Mouse (Mus musculus): Measurements from ENCODE around the gene Dctn5.

The Dctn5 gene

GRCm38 (mm10) chr7:122132497-122133337, at the start of gene Dctn5, which contains the start of gene Palb2:
Gene Dctn5 (plus strand): TSS chr7:122133041.
Gene Palb2 (minus strand): TSS chr7:122132985.
- peak; percentile 99 for DNase-seq (ENCODE audit: low read depth)

GRCm38 (mm10) chr7:122087195-122087982, 45.5 kb upstream of the Dctn5 start:
- peak; percentile 27 for DNase-seq (ENCODE audit: low read depth)

DNA sequence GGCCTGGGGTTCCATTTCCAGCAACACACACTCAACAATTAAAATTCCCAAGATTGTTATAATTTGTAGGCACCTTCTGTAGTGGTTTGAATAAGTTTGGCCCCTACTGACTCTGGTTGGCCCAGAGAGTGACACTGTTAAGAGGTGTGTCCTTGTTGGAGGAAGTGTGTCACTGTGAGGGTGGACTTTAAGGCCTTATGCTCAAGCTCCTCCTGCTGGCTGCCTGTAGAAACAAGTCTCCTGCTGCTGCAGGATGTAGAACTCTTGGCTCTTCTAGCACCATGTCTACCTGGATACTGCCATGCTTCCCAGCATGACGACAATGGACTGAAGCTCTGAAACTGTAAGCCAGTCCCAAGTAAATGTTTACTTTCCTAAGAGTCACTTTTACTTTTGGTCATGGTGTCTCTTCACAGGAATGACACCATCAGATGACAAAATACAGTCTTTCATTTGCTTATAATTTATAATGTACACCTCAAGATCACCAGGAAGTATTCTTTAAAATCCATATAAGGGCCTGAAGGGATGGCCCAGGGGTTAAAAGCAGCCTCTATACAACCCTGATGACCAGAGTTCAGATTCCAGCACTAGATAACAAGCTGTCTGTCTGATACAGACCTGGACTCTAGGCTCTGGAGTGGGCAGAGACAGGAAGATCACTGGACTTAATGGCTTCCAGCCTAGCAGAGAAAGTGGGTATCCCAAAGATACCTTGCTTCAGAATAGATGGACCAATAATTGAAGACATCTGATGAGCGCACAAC, 38.1 kb upstream of the Dctn5 start:
- peak; percentile 38 for DNase-seq (ENCODE audit: low read depth)

GRCm38 (mm10) chr7:122098009-122098408, 34.8 kb upstream of the Dctn5 start:
- no peak for DNase-seq (ENCODE audit: low read depth)

GRCm38 (mm10) chr7:122099222-122099621, 33.6 kb upstream of the Dctn5 start:
- DNase-seq (ENCODE audit: low read depth) = peak; percentile 83

- DNase-seq (ENCODE audit: low read depth) = peak; percentile 53
Observed at GRCm38 (mm10) chr7:122101014-122101746, 31.7 kb upstream of the Dctn5 start.

GRCm38 (mm10) chr7:122101747-122102244, 31.0 kb upstream of the Dctn5 start, which contains the start of gene Ndufab1:
Gene Ndufab1 (minus strand): TSS chr7:122101886.
- peak; percentile 92 for DNase-seq (ENCODE audit: low read depth)

DNA sequence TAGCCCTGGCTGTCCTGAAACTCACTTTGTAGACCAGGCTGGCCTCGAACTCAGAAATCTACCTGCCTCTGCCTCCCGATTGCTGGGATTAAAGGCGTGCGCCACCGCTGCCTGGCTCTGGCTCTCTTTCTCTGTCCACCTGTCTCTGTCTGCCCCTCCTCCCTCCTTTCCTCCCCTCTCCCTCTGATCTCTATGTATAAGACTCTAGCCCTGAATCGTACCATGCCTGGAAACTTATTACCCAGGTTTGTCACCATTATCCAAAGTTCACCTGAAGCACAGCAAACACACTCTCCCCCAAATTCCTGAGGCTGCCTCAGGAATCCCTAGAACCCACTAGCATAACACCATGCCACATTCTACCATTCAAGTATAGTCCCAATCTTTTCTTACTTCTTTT, 24.6 kb upstream of the Dctn5 start:
- DNase-seq (ENCODE audit: low read depth) = no peak

GRCm38 (mm10) chr7:122123518-122123917, 9.3 kb upstream of the Dctn5 start:
- DNase-seq (ENCODE audit: low read depth) = no peak

GRCm38 (mm10) chr7:122125636-122126035, 7.2 kb upstream of the Dctn5 start:
- DNase-seq (ENCODE audit: low read depth) = no peak

DNA sequence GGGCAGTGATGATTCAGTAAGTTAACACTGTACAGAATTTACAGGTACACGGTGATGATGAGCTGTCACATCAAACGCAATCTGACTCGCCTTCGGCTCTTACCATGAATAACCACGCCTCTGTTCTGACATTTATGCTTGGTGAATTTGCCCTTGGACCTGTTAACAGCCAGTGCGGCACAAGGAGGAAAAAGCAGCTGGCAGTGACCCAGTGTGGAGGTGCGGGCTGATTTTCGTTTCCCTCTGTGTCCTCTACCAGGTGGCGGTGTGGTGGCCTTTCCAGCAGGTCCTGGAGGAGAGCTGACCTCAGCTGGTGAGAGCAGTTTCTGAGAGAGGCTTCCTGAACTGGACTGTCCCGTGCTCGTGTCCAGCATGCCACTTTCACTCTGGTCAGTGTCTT, 5.9 kb upstream of the Dctn5 start:
- no peak for DNase-seq (ENCODE audit: low read depth)

GRCm38 (mm10) chr7:122131834-122132233, 1.0 kb upstream of the Dctn5 start:
- peak; percentile 27 for DNase-seq (ENCODE audit: low read depth)

DNA sequence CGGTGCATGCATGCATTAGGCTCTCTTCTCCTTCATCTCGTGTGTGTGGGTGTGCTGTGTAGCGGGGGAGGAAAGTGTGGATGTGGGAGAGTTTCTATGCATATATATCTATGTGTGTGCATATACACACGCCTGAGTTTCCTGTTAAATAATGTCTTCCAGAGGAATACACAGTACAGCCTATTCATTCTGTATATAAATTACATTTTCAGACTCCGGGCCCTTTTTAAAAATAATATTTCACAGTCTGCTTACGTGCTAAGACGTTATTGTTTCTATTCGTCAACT, 441 bp downstream of the Dctn5 start:
- no peak for DNase-seq (ENCODE audit: low read depth)

GRCm38 (mm10) chr7:122135070-122135469, 2.2 kb downstream of the Dctn5 start:
- DNase-seq (ENCODE audit: low read depth) = peak; percentile 73

DNA sequence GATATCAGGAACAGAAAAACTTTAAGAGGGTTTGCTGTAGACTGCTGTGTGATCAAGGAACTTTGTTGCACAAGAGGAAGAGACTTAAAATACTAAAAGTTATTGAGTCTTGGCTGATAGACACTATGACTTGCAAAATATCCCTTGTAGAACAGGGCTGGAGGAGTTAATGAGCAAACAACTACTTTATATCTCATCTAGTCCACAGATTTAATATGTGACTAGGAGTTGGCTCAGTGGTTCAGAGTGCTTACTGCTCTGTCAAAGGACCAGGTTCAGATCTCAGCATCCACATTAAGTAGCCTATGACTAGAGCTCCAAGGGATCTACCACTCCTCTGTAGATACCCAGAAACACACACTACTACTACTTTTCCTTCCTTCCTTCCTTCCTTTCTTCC, 4.2 kb downstream of the Dctn5 start:
- no peak for DNase-seq (ENCODE audit: low read depth)

- DNase-seq (ENCODE audit: low read depth) = no peak
Observed at GRCm38 (mm10) chr7:122138190-122138589, 5.3 kb downstream of the Dctn5 start.

- no peak for DNase-seq (ENCODE audit: low read depth)
Observed at GRCm38 (mm10) chr7:122140991-122141390, 8.2 kb downstream of the Dctn5 start.

- no peak for DNase-seq (ENCODE audit: low read depth)
Observed at GRCm38 (mm10) chr7:122152473-122152872, 19.6 kb downstream of the Dctn5 start.

GRCm38 (mm10) chr7:122158488-122158887, 25.6 kb downstream of the Dctn5 start:
- DNase-seq (ENCODE audit: low read depth) = no peak

- DNase-seq (ENCODE audit: low read depth) = peak; percentile 89
Observed at GRCm38 (mm10) chr7:122158915-122159902, 26.4 kb downstream of the Dctn5 start, which contains the start of gene Plk1. Gene Plk1 (plus strand): TSS chr7:122159439.

All from induced T-regulatory cell, adult 2 months (primary cell).